13 mouse cellular contexts compared by ENCODE assay signal in genomic region chr12:45047172-45047571, GRCm38 (mm10). TPM values are rescaled to one million over a fixed set of nuclear protein-coding genes. Genes with fewer than 3 reads are reported as not detected.
DNase-seq lines count a peak whose midpoint lies in the region.
"Had no signal": no experiment of that assay in that cellular context is flagged by ENCODE, and none has a peak within 500 bp of the region (broad histone marks: within the 10 kb centered on the region; RNA-seq: fewer than 3 reads in every experiment).

No protein-coding gene starts in this region.

- no peaks in the 10 kb centered on the region for H3K9me3 ChIP-seq in midbrain, embryonic 10.5 days (replicated peaks)

- no peaks in the 10 kb centered on the region for H3K27me3 ChIP-seq in midbrain, embryonic 10.5 days (ENCODE audit: low read depth, poor library complexity, severe bottlenecking)

- WGBS in midbrain, embryonic 10.5 days = 80% methylated on average over 4 of the region's 4 CpGs

- H3K4me3 ChIP-seq in midbrain, embryonic 10.5 days = no peak overlapping the region

- no peak overlapping the region for H3K27ac ChIP-seq in midbrain, embryonic 10.5 days (replicated peaks)

- peaks cover 26% of the 10 kb centered on the region for H3K4me1 ChIP-seq in midbrain, embryonic 10.5 days

- peak; percentile 34 for DNase-seq in adrenal gland, adult 2 months
- no peak for DNase-seq in adrenal gland, adult 8-10 months
- peak; percentile 61 for DNase-seq in 3134 (ENCODE audit: extremely low read depth, insufficient read length, low spot score)
- peak; percentile 7 for DNase-seq in forelimb bud, embryonic 11.5 days (ENCODE audit: low read depth, low spot score)
- DNase-seq in kidney, postnatal 10 days = peak; percentile 12
- no peak for DNase-seq in cerebellum, postnatal 4 days (ENCODE audit: low spot score in 2 of 2)
- DNase-seq in urinary bladder, postnatal 25 days (ENCODE audit: low spot score) = no peak
- no peak for DNase-seq in midbrain, embryonic 10.5 days (ENCODE audit: low spot score)
- DNase-seq: cerebellum, adult 9-10 months; heart, adult 18-20 months; liver, postnatal 0 days; right cerebral cortex, postnatal 14 days; thymus, adult 2 months had no signal

- H3K36me3 ChIP-seq in midbrain, embryonic 10.5 days = no peaks in the 10 kb centered on the region

RNA-seq across cellular contexts. Expression of gene Stxbp6, which starts 27.3 kb away (rescaled TPM):
- 10 to 100 TPM; 18.4 to 21.7 TPM for total RNA-seq in adrenal gland, adult 2 months (2021)
- polyA plus RNA-seq in adrenal gland, adult 2 months (2012; rRNA removed) = 9.7 and 9.8 TPM in 2 replicates
- 10 to 100 TPM; 12.7 to 25.0 (median 16.6) TPM for total RNA-seq in adrenal gland, adult 8-10 months (2022)
- 20.5 and 24.6 TPM in 2 replicates for polyA plus RNA-seq in midbrain, embryonic 10.5 days (2016; fragmentation: Nextera tagmentation; extraction: Ambion mirVana)

Comparison
In these comparisons a context has a peak if more than half of its experiments do, and no peak if none do; other contexts are left out.
1. DNase-seq: peak in adrenal gland, adult 2 months (single experiment), 3134 (single experiment), forelimb bud, embryonic 11.5 days (single experiment) and kidney, postnatal 10 days (single experiment); none in adrenal gland, adult 8-10 months (single experiment), cerebellum, postnatal 4 days (0 of 2), urinary bladder, postnatal 25 days (single experiment) and midbrain, embryonic 10.5 days (single experiment).